Mouse (Mus musculus) midbrain, embryonic 16.5 days (tissue): ENCODE measurements around the gene Ubtf. TPM values are rescaled to one million over a fixed set of nuclear protein-coding genes. Genes with fewer than 3 reads are reported as not detected.

ENCODE experiments used
- ATAC-seq: fragments of 200-750 bp; cut with Nextera tagmentation; 2 replicates; pipeline ENCODE4 v1.8.0; 2017; ENCODE audit warnings: moderate TSS enrichment
- H3K27ac ChIP-seq: fragments of 300-500 bp; sonication (generic); 2 replicates; pipeline ENCODE4 v1.5.1; 2014; ENCODE audit warnings: mild to moderate bottlenecking, low read length, mixed read lengths
- H3K27me3 ChIP-seq: fragments of 300-500 bp; sonication (generic); 2 replicates; pipeline ENCODE4 v1.6.1; 2014; ENCODE audit warnings: low read depth, low read length, mixed read lengths; ENCODE audit not compliant: control insufficient read depth, insufficient read depth
- H3K36me3 ChIP-seq: fragments of 300-500 bp; sonication (generic); 2 replicates; pipeline ENCODE4 v1.6.1; 2014; ENCODE audit warnings: mild to moderate bottlenecking, low read length, moderate library complexity, mixed read lengths; ENCODE audit not compliant: control insufficient read depth, insufficient read depth
- H3K4me1 ChIP-seq: fragments of 300-500 bp; sonication (generic); 2 replicates; pipeline ENCODE4 v1.6.1; 2014; ENCODE audit warnings: mild to moderate bottlenecking, low read length, mixed read lengths; ENCODE audit not compliant: control insufficient read depth, insufficient read depth
- H3K4me2 ChIP-seq: fragments of 300-500 bp; sonication (generic); 2 replicates; pipeline ENCODE4 v1.6.1; 2014; ENCODE audit warnings: mild to moderate bottlenecking, low read length, mixed read lengths
- H3K4me3 ChIP-seq: fragments of 300-500 bp; sonication (generic); 2 replicates; pipeline ENCODE4 v1.5.1; 2014; ENCODE audit warnings: low read depth, mild to moderate bottlenecking, low read length, moderate library complexity, mixed read lengths
- H3K9ac ChIP-seq: fragments of 300-500 bp; sonication (generic); 2 replicates; pipeline ENCODE4 v1.6.1; 2014; ENCODE audit warnings: low read depth, low read length, mixed read lengths
- H3K9me3 ChIP-seq: fragments of 300-500 bp; sonication (generic); replicated peaks from 2 replicates; pipeline ENCODE4 v1.6.1; 2014; ENCODE audit warnings: mild to moderate bottlenecking, low read length, mixed read lengths; ENCODE audit not compliant: control insufficient read depth, poor library complexity, severe bottlenecking
- WGBS: fragments of 180-500 bp; shearing (Covaris S2); extraction: QIAGEN DNeasy Blood & Tissue Kit; methylation state at CpG from one replicate; pipeline ENCODE4 v1.1.7; 2014; 5-methylcytosine and 5-hydroxymethylcytosine counted together
- polyA plus RNA-seq: library from polyadenylated mRNA; unstranded; fragments of >200 nt; fragmentation: Nextera tagmentation; extraction: Ambion mirVana; gene quantifications from 2 replicates; pipeline ENCODE4 v1.2.1, GENCODE M21; 2015

The Ubtf gene
- polyA plus RNA-seq, 1 experiment from 2014 or later = 70.1 TPM

GRCm38 (mm10) chr11:102361776-102362495 is 42.4 kb upstream of the Ubtf start:
- no peaks in the 10 kb centered on the region for H3K4me1 ChIP-seq
- H3K4me2 ChIP-seq = no peak overlapping the region
- H3K4me3 ChIP-seq = no peak overlapping the region
- ATAC-seq = no peak
- no peaks in the 10 kb centered on the region for H3K9me3 ChIP-seq
- H3K27ac ChIP-seq = no peak overlapping the region
- H3K27me3 ChIP-seq = no peaks in the 10 kb centered on the region
- WGBS = 92% methylated on average over 8 of the region's 8 CpGs
- H3K9ac ChIP-seq = no peak overlapping the region
- H3K36me3 ChIP-seq = no peaks in the 10 kb centered on the region

DNA sequence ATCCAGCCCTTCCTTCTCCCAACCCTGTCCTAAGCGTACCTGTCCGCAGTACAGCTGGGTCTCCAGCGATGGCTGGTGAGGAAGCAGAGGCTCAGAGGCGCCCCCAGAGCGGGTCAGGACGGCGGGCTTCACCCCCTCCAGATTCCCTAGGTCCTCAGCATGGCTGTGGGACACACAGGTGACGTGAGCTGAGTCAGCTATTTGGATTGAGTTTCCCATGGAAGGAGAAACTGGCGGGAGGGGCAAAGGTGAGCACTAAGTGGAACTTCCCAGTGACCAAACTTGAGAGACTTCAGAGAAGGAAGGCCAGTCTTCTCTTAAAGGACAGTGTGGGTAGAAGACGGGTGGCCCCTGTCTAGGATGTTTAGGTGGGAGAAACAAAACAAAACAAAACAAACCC is 38.8 kb upstream of the Ubtf start:
- no peak overlapping the region for H3K9ac ChIP-seq
- no peaks in the 10 kb centered on the region for H3K36me3 ChIP-seq
- H3K4me2 ChIP-seq = no peak overlapping the region
- no peaks in the 10 kb centered on the region for H3K4me1 ChIP-seq
- ATAC-seq = no peak
- no peaks in the 10 kb centered on the region for H3K27me3 ChIP-seq
- H3K9me3 ChIP-seq = no peaks in the 10 kb centered on the region
- WGBS = 73% methylated on average over 10 of the region's 10 CpGs
- no peak overlapping the region for H3K4me3 ChIP-seq
- H3K27ac ChIP-seq = no peak overlapping the region

GRCm38 (mm10) chr11:102356636-102357350 is 37.3 kb upstream of the Ubtf start:
- H3K9ac ChIP-seq = no peak overlapping the region
- no peak overlapping the region for H3K27ac ChIP-seq
- 72% methylated on average over 31 of the region's 31 CpGs for WGBS
- H3K36me3 ChIP-seq = no peaks in the 10 kb centered on the region
- H3K27me3 ChIP-seq = no peaks in the 10 kb centered on the region
- H3K4me3 ChIP-seq = no peak overlapping the region
- no peak overlapping the region for H3K4me2 ChIP-seq
- H3K4me1 ChIP-seq = no peaks in the 10 kb centered on the region
- ATAC-seq = no peak
- H3K9me3 ChIP-seq = no peaks in the 10 kb centered on the region

GRCm38 (mm10) chr11:102356190-102356589 is 36.6 kb upstream of the Ubtf start:
- 84% methylated on average over 12 of the region's 12 CpGs for WGBS
- Histone ChIP-seq H3K36me3 (no peaks in the 10 kb centered on the region), H3K9ac (no peak overlapping the region), H3K27ac (no peak overlapping the region), H3K4me3 (no peak overlapping the region), H3K4me1 (no peaks in the 10 kb centered on the region), H3K9me3 (no peaks in the 10 kb centered on the region), H3K27me3 (no peaks in the 10 kb centered on the region), H3K4me2 (no peak overlapping the region)
- ATAC-seq = no peak

GRCm38 (mm10) chr11:102355501-102355900 is 36.0 kb upstream of the Ubtf start:
- Histone ChIP-seq H3K4me3 (no peak overlapping the region), H3K27me3 (no peaks in the 10 kb centered on the region), H3K4me1 (no peaks in the 10 kb centered on the region), H3K4me2 (no peak overlapping the region), H3K36me3 (no peaks in the 10 kb centered on the region), H3K27ac (no peak overlapping the region), H3K9me3 (no peaks in the 10 kb centered on the region), H3K9ac (no peak overlapping the region)
- WGBS = 77% methylated on average over 3 of the region's 3 CpGs
- ATAC-seq = no peak

GRCm38 (mm10) chr11:102353021-102353431 is 33.5 kb upstream of the Ubtf start:
- 52% methylated on average over 8 of the region's 8 CpGs for WGBS
- H3K4me2 ChIP-seq = no peak overlapping the region
- no peak overlapping the region for H3K4me3 ChIP-seq
- H3K9me3 ChIP-seq = no peaks in the 10 kb centered on the region
- H3K27me3 ChIP-seq = no peaks in the 10 kb centered on the region
- no peaks in the 10 kb centered on the region for H3K36me3 ChIP-seq
- no peak for ATAC-seq
- H3K27ac ChIP-seq = no peak overlapping the region
- H3K9ac ChIP-seq = no peak overlapping the region
- H3K4me1 ChIP-seq = no peaks in the 10 kb centered on the region

DNA sequence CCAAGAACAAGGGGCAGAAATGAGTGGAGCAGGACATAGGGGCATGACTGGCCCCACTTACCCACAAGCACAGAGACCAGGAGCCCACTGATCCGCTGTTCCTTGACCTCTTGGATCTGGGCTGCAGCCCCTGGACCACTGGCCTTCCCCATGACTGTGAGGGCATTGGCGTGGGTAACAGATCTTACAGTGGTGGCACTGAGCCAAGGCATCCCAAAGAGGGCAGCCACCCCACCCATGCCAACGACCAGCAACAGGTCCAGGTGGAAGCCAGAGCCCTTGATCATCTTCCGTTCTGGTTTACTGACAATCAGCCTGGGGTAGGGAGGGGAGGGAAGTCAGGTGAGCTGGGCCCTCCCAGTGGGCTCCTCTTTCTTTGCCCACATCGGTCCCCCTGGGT is 32.8 kb upstream of the Ubtf start:
- ATAC-seq = no peak
- Histone ChIP-seq H3K9me3 (no peaks in the 10 kb centered on the region), H3K27ac (no peak overlapping the region), H3K9ac (no peak overlapping the region), H3K27me3 (no peaks in the 10 kb centered on the region), H3K4me3 (no peak overlapping the region), H3K36me3 (no peaks in the 10 kb centered on the region), H3K4me2 (no peak overlapping the region), H3K4me1 (no peaks in the 10 kb centered on the region)
- WGBS = 48% methylated on average over 5 of the region's 5 CpGs

DNA sequence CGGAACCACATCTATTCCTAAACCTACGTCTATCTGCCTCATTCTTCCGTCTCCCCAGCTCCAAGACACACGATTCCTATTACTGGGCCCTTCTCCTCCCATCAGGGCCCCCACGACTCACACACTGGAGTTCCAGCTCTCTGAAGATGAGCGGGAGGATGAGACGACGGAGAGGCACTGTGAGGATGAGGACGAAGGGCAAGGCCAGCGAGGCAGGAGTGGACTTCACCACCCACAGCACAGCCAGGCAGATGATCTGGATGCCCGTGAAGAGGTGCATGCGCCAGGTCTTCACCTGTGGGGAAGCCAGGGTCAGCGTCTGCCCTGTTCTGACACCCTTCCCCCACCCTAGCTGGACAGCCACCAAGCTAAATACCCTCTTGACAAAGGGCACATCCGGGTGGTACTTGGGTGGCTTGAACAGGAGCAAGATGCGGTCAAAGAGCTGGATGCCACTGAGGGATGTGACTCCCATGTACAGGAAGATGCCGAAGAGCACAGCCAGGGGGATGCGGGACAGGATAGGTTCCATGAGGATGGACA is 31.5 kb upstream of the Ubtf start:
- 89% methylated on average over 17 of the region's 17 CpGs for WGBS
- ATAC-seq = no peak

GRCm38 (mm10) chr11:102350416-102350815 is 30.9 kb upstream of the Ubtf start:
- no peaks in the 10 kb centered on the region for H3K36me3 ChIP-seq
- H3K4me2 ChIP-seq = no peak overlapping the region
- 82% methylated on average over 4 of the region's 4 CpGs for WGBS
- no peaks in the 10 kb centered on the region for H3K4me1 ChIP-seq
- H3K27me3 ChIP-seq = no peaks in the 10 kb centered on the region
- H3K9me3 ChIP-seq = no peaks in the 10 kb centered on the region
- no peak for ATAC-seq
- no peak overlapping the region for H3K4me3 ChIP-seq
- H3K27ac ChIP-seq = no peak overlapping the region
- no peak overlapping the region for H3K9ac ChIP-seq

More for the DNA sequence above, 31.5 kb upstream of the Ubtf start:
- Histone ChIP-seq H3K9me3 (no peaks in the 10 kb centered on the region), H3K27me3 (no peaks in the 10 kb centered on the region), H3K9ac (no peak overlapping the region), H3K36me3 (no peaks in the 10 kb centered on the region), H3K4me3 (no peak overlapping the region), H3K4me1 (no peaks in the 10 kb centered on the region), H3K4me2 (no peak overlapping the region), H3K27ac (no peak overlapping the region)
